ENCODE assay signal across 8 mouse cellular contexts in the genomic region with DNA sequence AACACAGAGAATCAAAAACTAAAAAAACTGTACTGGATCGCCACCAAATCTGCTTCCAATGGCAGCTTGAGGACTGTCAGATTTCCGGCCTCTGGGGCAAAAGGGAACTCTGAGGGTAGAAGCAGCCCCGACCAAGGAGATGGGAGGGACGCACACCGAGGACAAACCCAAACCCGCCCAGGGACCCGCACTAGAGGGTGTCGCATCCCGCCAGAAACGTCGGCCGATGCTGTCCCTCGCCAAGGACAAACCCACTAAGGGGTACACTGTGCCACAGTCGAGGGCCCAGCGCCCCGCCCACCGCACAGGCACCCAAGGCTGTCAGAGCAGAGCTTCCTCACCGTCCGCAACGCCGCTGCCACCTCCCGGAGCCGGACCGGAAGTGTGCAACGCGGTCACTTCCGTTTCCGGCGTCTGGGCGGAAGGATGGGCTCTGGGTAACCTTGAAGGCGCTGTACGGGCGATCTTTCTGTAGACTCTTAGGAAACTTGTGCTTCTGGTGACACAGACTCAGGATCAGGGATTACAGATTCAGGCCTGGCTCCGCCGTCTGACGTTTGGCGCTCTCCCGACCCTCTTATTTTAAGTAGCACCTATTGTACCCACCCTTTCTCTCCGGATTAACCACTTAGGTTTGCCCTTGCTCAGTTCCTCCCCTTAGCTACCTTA. TPM values are rescaled to one million over a fixed set of nuclear protein-coding genes. Genes with fewer than 3 reads are reported as not detected.
DNase-seq lines count a peak whose midpoint lies in the region; ATAC-seq and TF ChIP-seq lines count a peak whose summit lies in the region.

TSS of gene Exoc3 (minus strand) at position 416 of the 669 bp plus-strand sequence.

- H3K36me3 ChIP-seq in hindbrain, embryonic 13.5 days: peaks cover 8% of the 10 kb centered on the region

- WGBS in hindbrain, embryonic 13.5 days: under 1% methylated on average over 39 of the region's 39 CpGs

- no peaks in the 10 kb centered on the region for H3K9me3 ChIP-seq in hindbrain, embryonic 13.5 days

- peak within 1 kb of the TSS; percentile 88 for H3K27ac ChIP-seq in hindbrain, embryonic 13.5 days

- H3K4me1 ChIP-seq in hindbrain, embryonic 13.5 days (replicated peaks): peaks cover 34% of the 10 kb centered on the region

- CTCF ChIA-PET in Patski (lab: Charles Lee): interaction anchor here (0.9 to 1.5 kb wide), 3 partner anchors 12 to 108 kb away, joined by 3 to 4 read pairs (median 3); no protein-coding TSS in a partner anchor

- ATAC-seq in Patski: peak; percentile 98
- peak; percentile 99 for ATAC-seq in hindbrain, embryonic 13.5 days (ENCODE audit: low FRiP score)

- DNase-seq in Patski (ENCODE audit: low read depth, low spot score): peak; percentile 54
- DNase-seq in cerebellum, postnatal 14 days: peak; percentile 93
- peak; percentile 85 to 86 for DNase-seq in frontal cortex, postnatal 14 days (ENCODE audit: low spot score in 2 of 2)
- peak; percentile 81 to 83 for DNase-seq in layer of hippocampus, postnatal 25 days (ENCODE audit: extremely low spot score in 1 of 2, low spot score in 1 of 2)
- peak; percentile 91 for DNase-seq in lung, postnatal 25 days (ENCODE audit: low spot score)
- peak; percentile 91 for DNase-seq in retina, embryonic 14.5 days (ENCODE audit: low spot score)
- DNase-seq in thymus, postnatal 4 days: peak; percentile 91

- H3K4me3 ChIP-seq in hindbrain, embryonic 13.5 days: peak within 1 kb of the TSS; percentile 81

- in situ Hi-C loops in Patski (cut with MboI; ENCODE audit: low pct_unique_long_range_greater_than_20kb): no loop called here

- H3K27me3 ChIP-seq in Patski: peaks cover 1% of the 10 kb centered on the region
- H3K27me3 ChIP-seq in hindbrain, embryonic 13.5 days: 0 out of 2 replicates have a peak, but pooled peaks cover 3% of the 10 kb centered on the region

- peak within 1 kb of the TSS; percentile 87 for H3K4me2 ChIP-seq in hindbrain, embryonic 13.5 days

- TF ChIP-seq CTCF in Patski (IDR thresholded peaks at IDR 0.05): no peak

- H3K9ac ChIP-seq in hindbrain, embryonic 13.5 days: peak within 1 kb of the TSS; percentile 85

- POLR2A ChIA-PET in Patski (lab: Charles Lee): interaction anchor here (0.7 to 1.4 kb wide), 3 partner anchors 9 to 825 kb away, joined by 3 to 5 read pairs (median 4); no protein-coding TSS in a partner anchor

RNA-seq across cellular contexts. Expression of gene Exoc3, which starts in this region (rescaled TPM):
- polyA plus RNA-seq in Patski (2021): 36.6 TPM
- polyA plus RNA-seq in hindbrain, embryonic 13.5 days (2015; fragmentation: Nextera tagmentation; extraction: Ambion mirVana): 113 and 114 TPM in 2 replicates
- total RNA-seq in layer of hippocampus, postnatal 25 days (2021): 10 to 100 TPM; 70.8 to 76.7 TPM

Comparison
In these comparisons a context has a peak if more than half of its experiments do, and no peak if none do; other contexts are left out.
1. Peak in every context shown above with its lines: DNase-seq, ATAC-seq, H3K4me3 ChIP-seq and H3K27ac ChIP-seq.